Mouse (Mus musculus) adipocyte (in vitro differentiated cells): ENCODE measurements around the gene Dvl1.

ENCODE experiments used
- DNase-seq: peaks from one replicate; pipeline ENCODE4 v3.0.0-alpha.2; 2016; ENCODE audit warnings: low spot score

The Dvl1 gene

DNA sequence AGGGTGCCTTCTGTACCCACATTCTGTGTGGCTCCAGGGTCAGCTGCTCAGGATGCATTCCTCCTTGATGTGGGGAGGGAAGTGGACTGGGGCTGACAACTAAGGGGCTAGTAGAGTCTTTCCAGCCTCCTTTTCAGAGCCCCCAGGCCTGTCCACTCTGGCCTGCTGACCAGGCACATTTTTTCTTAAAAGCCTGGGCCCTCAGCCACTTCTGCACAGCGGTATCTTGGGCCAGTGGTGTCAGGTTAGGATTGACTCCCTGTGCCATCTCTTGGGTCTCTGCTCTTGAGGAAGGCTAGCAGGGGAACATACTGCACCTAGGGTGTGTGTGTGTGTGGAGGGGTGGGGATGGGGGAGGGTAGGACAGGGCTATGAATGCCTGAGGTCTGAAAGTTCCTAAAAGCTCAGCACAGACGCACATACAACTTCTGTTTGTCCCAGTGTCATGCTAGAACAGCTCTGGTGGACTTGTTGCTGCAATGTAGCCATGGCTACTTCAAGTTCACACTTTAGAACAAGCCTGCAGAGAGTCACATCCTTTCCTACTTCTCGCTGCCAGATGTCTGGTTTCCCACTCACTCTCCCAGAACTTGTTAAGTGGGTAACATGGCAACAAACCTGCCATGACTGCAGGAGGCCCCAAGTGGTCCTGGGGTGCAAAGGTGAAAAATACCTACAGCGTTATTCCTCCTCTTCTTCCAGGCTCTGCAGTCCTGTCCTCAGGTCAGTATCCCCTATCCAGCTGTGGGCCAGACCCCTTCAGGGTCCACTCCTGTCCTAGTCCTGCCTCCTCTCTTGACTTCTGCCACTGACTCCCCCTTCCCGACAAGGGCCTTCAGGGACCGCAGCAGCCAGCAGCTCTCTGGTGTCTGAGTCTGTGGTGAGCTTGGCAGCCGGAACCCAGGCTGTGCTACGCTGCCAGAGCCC is 6.9 kb upstream of the Dvl1 start:
- peak; percentile 60 for DNase-seq

DNA sequence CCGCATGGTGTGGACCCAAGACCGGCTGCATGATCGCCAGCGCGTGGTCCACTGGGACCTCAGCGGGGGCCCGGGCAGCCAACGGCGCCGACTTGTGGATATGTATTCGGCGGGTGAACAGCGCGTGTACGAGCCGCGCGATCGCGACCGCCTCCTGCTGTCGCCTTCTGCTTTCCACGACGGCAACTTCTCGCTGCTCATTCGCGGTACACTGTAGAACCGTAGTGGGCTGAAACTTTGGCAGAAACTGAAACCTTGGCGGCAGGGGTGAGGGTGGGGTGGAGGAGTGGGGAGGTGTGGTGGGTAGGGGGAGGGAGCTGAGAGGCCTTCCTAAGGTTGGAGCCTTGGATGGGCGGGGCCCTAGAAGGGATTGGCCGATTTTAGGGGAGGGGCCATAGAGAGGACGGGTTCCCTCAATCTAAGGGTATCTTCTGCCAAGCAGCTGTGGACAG is 6.2 kb upstream of the Dvl1 start:
- DNase-seq = peak; percentile 38

DNA sequence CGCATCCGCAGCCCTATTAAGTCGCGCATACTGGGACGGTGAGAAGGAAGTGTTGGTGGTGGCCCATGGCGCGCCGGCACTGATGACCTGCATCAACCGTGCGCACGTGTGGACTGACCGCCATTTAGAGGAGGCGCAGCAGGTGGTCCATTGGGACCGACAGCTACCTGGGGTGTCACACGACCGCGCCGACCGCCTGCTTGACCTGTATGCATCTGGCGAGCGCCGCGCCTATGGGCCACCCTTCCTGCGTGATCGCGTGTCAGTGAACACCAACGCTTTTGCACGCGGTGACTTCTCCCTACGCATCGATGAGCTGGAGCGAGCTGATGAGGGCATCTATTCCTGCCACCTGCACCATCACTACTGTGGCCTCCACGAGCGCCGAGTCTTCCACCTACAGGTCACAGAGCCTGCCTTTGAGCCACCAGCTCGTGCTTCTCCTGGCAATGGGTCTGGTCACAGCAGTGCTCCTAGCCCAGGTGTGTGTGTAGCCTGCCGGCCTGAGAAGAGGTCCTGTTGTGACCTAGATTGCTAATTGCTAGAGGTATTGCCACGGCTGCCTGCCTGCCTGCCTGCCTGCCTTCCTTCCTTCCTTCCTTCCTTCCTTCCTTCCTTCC is 5.4 kb upstream of the Dvl1 start:
- DNase-seq = no peak

DNA sequence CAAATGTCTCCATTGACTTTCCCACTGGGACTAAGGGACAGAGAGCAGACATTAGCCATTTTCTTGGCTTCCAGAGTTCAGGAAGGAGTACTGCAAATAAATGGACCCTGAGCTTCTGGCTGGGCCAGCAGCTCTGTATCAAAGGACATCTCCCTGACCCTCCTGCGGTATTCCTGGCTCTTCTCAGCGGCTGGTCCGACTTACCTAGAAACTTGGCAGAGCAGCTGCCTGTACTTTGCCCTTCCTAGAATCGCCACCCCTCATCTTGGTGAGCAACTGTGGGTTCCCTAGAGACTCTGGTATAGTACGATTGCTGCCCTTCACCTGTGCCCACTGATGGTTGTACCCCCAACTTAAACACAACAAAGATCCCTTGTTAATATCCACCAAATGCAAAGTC is 4.0 kb upstream of the Dvl1 start:
- DNase-seq = no peak

DNA sequence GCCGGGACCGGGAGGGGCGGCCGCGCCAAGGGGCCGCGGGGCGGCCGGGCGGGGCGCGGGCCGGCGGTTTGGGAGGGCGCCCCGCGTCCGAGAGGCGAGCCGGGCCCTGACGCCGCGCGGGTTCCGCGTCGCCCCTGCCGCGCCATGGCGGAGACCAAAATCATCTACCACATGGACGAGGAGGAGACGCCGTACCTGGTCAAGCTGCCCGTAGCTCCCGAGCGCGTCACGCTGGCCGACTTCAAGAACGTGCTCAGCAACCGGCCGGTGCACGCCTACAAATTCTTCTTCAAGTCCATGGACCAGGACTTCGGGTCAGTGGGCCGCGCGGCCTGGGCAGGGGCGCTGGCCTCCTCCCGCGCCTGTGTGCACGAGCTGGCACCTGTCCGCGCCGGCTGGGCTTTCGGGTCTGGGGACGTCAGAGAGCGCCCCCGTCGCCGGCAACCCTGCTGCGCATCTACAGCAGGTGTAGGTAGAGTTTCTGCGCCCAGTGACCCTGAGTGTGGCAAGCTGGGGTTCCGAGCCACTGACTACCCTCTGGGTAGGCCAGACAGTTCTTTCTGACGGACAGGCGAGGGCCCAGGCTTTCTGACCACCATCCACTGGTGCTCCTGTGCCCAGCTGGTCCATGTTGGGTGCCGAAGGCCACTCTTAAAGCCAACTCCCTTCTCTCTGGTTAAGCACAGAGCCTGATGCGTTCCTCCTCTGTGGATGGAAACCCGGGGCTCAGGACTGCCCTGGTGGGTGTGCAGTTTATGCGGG is 570 bp downstream of the Dvl1 start:
- peak; percentile 27 for DNase-seq

DNA sequence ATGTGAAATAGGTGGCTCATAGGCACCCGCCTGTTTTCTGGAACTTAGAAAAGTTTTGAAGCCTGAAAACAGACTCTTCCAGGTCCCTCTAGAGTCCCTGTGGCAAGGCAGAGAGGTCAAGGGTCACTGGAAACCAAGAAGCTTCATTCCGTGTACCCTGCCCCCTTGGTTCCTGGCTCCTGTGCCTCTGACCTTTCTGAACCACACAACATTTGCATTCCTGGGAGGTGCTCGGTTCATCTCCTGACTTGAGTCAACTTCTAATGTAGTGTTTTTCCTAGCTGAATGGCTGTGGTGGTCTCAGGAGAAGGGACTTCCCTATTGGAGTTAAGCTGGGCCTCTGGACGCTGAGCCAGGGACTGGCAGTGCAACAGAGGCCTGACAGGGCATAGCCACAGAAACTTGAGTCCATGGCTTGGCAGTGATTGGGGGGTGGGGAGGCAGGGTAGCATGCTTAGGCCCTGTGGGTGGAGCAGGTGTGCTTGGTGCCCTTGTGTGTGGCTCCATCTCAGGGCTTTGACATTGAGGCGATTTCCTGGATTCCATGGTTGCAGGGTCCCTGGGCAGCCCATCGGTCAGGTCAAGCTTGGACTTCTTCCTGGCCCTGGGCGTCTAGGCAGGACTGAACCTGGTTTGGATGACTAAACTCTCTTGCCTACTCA is 1.4 kb downstream of the Dvl1 start:
- peak; percentile 31 for DNase-seq

DNA sequence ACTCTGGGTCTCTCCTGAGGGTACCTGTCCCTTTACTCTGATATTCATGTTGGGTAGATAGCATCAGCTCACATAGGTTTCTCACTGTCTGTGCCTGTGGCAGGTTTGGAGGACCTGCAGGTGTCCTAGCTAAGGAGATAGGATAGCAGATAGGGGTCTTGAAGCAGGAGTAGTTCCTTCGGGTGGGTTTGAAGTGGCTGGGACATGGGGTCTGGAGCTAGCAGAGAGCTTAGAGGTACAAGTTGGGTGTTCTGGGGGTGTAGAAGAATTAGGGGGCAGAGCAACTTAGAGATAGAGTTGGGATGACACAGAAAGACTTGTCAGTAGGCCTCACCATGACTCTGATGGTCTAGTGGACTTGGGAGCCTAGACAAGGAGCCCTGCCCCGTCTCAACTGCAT is 2.2 kb downstream of the Dvl1 start:
- DNase-seq = no peak

DNA sequence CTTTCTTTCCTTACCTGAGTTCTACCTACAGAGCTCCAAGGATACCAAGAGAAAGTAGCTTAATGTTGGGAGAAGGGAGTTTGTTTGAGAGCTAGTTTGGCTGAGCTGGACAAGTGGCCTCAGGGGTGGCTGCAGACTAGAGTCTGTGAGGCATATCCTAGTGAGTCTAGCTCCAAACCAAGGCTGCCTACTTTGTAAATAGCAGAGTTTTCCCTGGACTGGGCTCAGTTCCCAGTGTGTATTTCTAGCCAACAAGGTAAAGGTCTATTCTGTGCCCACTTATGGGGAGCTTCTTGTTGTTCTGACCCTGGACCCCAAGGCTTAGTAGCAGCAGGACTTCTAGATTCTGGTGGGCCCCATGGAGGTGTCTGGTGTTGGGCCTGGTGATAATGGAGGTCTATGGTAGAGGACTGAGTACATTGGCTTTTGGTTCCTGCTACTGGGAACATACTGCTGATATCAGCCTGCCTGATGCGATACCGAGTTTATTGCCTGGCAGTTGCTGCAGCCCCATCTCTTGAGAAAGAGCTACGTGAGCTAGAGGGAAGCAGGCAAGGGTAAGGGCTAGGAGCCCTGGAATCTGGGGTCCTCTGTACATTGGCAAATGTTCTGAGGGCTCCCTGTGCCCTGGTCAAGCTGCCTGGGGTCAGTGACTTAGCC is 2.7 kb downstream of the Dvl1 start:
- no peak for DNase-seq

DNA sequence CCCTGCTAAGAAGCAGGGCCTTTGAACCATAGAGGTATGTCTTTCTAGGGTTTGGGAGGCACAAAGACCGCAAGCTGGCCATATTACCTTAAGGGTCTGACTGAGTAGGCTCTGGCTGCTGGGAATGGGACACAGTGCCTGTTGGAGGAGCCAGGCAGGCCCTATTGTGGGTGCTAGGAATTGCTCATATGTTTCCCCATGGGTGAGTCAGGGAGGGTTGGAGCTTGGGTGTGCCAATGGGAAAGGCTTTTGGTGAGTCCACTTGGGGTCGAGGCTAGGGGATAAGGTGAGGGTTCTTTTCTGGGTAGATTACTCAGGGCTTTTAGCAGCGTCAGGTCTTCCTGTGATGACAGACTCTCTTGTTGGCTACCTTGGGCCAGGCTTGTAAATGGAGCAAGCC is 4.2 kb downstream of the Dvl1 start:
- no peak for DNase-seq

DNA sequence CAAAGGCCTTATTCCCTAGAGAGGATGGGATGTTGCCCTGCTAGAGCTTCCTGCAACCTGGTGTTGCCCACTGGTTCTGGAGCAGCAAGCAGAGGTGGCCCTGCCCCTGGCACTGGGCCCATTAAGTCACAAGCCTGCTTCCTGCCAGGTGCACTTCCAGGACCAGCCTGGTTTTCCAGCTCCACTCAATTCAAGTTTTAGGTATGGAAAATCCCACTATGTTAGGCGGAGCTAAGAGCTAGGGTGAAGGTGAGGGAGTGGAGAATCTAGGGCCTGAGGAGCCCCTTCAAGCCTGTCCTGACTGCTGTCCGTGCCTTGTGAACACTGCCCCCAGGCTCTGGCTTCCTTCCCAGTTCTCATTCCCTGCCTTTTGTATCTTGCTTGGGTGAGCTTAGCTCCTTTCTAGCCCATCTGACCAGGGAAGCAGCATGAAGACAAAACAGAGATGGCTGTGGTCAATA is 4.8 kb downstream of the Dvl1 start:
- no peak for DNase-seq

DNA sequence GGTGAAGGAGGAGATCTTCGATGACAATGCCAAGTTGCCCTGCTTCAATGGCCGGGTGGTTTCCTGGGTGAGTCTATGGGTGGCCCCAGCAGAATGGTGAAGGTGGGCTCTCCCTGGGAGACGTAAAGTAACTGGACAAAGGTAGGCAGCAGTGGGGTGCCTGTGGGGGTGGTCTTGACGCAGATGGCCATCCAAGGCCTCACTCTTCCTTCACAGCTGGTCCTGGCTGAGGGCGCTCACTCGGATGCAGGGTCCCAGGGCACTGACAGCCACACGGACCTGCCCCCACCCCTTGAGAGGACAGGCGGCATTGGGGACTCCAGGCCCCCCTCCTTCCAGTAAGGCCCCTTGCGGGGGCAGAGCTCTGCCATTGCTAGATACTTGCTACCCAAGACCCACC is 6.2 kb downstream of the Dvl1 start:
- no peak for DNase-seq

DNA sequence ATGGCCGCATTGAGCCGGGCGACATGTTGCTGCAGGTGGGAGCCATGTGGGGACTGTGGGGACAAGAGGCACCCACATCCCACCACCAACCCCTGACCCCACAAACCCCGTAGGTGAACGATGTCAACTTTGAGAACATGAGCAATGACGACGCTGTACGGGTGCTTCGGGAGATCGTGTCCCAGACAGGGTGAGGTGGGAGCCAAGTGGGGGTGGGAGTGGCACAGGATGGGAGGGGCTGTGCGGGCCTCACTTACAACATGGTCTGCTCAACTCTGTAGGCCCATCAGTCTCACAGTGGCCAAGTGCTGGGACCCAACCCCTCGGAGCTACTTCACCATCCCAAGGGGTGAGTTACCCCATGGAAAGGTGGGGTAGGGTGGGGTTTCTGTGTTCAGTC is 7.8 kb downstream of the Dvl1 start:
- no peak for DNase-seq

DNA sequence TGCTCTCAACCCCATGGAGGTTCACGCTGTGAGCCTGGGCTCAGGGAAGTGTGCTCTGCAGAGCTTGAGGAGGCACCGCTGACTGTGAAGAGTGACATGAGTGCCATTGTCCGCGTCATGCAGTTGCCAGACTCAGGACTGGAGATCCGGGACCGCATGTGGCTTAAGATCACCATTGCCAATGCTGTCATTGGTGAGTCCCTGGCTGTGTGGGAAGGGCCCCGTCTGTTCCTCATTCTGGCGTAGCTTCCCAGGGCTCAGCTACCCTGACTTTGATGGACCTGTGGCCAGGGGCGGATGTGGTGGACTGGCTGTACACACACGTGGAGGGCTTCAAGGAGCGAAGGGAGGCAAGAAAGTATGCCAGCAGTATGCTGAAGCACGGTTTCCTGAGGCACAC is 8.9 kb downstream of the Dvl1 start:
- no peak for DNase-seq

DNA sequence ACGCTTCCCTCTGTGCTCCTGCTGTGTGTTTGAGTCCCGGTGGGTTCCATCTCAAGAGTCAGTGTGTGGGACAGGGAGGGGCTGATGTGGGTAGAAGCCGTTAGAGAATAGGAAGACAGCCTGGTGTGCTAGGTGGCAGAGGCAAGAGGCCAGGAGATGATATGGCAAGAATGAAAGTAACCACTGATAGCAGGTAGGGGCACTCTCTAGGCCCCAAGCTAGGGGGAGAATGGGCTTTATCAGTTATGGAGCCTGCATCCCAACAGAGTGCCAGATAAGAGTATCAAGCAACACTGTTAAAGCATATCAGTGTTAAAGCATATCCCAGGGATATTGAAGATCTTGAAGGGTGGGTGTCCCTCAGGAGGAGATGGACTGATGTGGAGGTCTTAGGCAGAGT is 9.7 kb downstream of the Dvl1 start:
- no peak for DNase-seq

DNA sequence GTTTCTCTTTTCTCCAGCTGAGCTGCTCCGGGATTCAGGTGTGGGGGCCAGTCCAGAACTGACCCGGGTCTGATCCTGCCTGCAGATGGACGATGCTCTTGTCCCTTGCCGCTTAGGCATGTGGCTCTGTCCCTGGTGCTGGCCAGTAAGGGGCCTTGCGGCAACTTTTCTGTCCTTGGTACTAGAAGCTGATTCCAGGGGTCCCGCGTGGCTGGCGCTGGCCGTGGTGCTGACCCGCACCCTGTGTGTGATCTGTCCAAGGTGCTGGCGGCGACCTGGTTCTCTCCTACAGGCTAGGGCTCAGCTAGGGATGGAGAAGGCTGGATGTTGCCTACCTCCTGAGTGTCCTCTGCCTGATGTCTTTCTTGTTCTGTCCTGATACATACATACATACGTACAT is 12.1 kb downstream of the Dvl1 start:
- DNase-seq = no peak

DNA sequence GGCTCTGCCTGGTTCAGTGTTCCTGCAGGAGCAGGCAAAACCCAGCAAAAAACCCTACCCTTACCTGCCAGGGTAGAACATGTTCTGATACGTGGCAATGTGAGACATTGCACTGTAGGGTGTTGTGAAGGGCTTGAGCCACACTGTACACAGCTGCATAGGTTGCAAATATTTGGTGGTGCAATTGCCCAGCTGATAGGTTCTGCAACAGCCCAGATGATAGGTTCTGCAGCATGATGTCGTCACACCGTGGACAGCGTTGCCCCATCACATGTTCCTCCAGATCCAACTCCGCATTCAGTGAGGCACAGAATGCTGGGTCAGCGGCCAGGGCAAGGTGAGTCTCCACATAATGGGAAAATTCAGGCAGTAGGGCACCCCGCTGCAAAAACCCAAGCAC is 14.6 kb downstream of the Dvl1 start:
- DNase-seq = no peak

DNA sequence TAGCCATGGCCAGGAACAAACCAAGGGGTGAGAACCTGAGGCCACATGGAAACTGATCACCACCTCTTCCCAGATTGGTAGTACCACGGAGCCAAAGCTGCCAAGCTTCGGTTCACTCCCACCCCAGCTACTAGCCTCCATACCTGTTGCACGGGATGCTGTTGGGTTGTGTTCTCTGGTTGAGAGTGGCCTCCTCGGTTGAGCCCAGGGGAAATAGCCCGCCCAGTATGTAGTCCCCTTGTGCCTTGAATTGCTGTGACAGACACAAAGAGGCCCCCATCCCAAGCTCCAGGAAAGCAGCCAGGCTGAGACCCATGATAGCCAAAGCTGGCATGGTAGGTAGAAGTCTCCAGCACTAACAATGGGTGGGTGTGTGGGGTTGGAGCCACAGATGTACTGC is 15.8 kb downstream of the Dvl1 start, which contains the start of gene Tas1r3:
TSS of gene Tas1r3 (minus strand) at position 362 of the 400 bp plus-strand sequence.
- no peak for DNase-seq

DNA sequence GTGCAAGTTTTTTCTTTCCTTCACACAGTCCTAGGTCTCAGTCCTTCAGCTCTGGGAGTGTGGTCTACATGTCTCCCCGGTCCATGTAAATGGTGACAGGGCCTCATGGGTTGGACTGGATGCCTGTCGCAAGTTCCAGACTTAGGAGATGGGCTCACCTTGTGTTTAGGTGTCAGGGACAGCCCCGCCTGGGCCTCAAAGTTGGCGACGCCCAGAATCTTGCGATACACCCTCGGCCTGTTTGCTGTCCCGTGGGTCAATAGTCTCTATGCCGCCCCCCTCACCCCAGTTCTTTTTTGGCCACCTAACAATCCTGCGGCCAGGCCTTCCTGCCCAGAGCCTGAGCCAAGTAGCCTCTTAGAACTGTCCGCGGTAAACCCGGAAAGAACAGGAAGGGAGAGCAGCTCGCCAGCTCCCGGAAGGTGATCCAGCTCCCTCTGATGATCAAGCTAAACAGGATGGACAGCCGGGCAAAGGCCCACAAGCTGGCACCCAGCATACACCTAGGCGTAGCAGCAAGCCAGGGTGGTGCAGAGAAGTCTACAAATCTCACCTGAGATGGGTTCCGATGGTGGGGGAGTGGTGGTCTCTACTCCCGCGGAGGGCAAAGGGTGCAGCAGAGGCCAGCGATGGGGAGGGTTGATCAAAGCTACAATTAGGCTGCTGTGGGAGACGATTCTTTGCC is 21.6 kb downstream of the Dvl1 start:
- DNase-seq = peak; percentile 49

DNA sequence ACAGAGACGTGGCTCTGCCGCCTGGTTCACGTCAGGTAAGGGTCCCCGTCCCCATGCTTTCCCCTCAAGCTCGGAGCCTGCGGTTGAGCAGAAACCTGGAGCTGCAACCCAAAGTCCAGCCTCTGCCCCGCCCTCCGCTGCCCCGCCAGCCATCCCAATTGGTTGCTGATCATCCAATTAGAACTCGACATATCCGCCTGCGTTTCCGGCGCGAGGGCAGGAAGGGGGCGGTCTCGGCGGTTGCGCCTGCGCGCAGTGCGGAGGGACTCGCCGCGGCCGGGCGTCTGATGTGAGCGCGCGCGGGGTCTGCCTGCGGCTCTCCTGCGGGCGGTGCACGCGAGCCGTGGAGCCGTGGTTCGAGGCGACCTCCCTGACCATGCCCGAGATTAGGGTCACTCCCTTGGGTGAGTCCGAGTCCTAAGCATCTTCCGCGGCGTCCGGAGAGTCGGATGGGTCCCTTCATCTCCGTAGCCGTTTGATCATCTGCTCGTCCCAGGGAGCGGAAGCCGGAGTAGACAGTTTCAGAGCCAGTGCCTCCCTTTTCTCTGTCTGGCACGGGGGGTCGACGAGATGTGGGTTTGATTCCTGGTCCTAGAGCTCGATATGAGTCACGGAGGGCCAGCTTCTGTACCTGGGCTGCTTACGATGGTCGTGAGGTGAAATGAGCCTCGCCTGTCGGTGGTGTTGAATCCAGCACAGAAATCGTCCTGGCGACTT is 22.3 kb downstream of the Dvl1 start, which contains the start of the genes Cptp and Ints11:
TSS of gene Cptp (minus strand) at position 124 of the 717 bp plus-strand sequence.
TSS of gene Ints11 (plus strand) at position 230 of the 717 bp plus-strand sequence.
- peak; percentile 92 for DNase-seq

DNA sequence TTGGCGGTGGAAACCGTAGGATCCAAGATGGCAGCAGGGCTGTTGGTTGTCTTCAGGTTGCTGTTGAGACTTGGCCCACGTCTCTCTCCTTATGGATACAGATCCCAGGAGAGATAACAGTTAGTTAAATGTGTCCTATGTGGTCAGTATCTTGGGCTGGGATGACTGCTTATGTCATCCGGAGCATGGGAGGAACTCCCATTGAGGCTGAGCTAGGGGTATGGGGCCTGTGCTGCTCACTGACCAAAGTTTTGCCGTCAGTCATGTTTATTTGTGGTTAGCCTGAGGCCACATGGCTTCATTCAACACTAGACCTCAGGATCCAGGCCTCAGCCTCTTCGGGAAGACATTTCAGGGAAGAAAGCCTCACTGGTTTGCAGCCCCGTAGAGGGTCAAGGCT is 24.2 kb downstream of the Dvl1 start:
- no peak for DNase-seq
